Mouse (Mus musculus) heart, adult 2 months (tissue): ENCODE measurements at regions not wholly inside any gene's neighbourhood (a gene's known extent, or its start where the extent isn't known, plus 50 kb on each side); places are given as distances from the start of the nearest gene placed in this dataset.

Experiments
- CTCF ChIP-seq: fragments of 200-600 bp; IDR thresholded peaks from 2 replicates; pipeline ENCODE4 v1.8.1; 2022; ENCODE audit warnings: antibody characterized with exemption, mild to moderate bottlenecking, moderate library complexity
- POLR2A ChIP-seq: fragments of 200-500 bp; IDR thresholded peaks from 2 replicates; pipeline ENCODE4 v1.6.1; 2011; ENCODE audit warnings: mild to moderate bottlenecking, low read depth, low read length, control low read depth; ENCODE audit not compliant: insufficient read depth

DNA sequence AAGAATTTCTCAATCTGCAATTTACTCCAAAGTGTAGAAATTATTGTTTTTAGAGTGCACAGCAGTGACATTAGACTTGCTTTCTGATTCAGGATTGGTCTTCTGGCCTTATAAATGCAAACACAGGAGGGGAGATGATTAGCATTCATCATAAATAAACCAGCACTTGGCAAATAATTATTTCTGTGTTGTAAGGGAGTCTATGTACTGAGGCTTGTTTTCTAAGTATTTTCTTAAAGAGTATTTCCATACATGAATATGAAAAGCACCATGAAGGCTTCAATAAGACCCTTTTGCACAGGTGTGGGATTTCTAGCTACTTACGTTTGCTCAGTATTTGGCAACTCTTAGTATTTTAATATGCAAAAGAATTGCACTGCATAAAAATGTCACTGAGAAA is 934.1 kb upstream of the Acvr2a start:
- TF ChIP-seq CTCF = no peak
- no peak for TF ChIP-seq POLR2A
